In the genomic region with DNA sequence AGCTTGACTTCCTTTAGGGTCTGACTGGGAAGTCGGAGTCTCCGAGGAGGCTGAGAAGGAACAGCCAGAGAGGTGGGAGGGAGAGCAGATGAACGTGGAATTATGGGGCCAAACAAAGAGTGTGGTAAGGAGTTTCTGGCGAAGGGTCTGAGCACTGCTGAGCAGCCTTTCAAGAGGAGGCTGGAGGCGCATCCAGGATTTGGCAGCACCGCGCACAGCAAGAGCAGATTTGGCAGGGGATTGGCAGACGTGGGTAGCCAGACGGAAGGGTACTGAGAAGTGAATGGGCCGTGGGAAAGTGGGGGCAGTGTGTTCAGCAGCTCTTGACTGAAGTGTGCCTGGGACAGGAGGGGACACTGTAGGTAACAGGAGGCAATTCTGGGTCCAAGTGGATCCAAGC, we compare ENCODE assay signal across 10 mouse cellular contexts. TPM values are rescaled to one million over a fixed set of nuclear protein-coding genes. Genes with fewer than 3 reads are reported as not detected.
DNase-seq lines count a peak whose midpoint lies in the region; ATAC-seq lines count a peak whose summit lies in the region.
"Had no signal": no experiment of that assay in that cellular context is flagged by ENCODE, and none has a peak within 500 bp of the region (broad histone marks: within the 10 kb centered on the region; RNA-seq: fewer than 3 reads in every experiment).

No protein-coding gene starts in this region.

- peak; percentile 80 to 83 for DNase-seq in layer of hippocampus, postnatal 36 days
- peak; percentile 54 for DNase-seq in right cerebral cortex, postnatal 14 days
- no peak for DNase-seq in ovary, adult 18-20 months (ENCODE audit: low spot score)

- no peaks in the 10 kb centered on the region for H3K36me3 ChIP-seq in hindbrain, embryonic 13.5 days
- H3K36me3 ChIP-seq in hindbrain, embryonic 12.5 days: no peaks in the 10 kb centered on the region
- H3K36me3 ChIP-seq in kidney, embryonic 16.5 days (ENCODE audit: insufficient read depth, low read length): no peaks in the 10 kb centered on the region

- no peak overlapping the region for H3K9ac ChIP-seq in hindbrain, embryonic 13.5 days
- H3K9ac ChIP-seq in hindbrain, embryonic 12.5 days: no peak overlapping the region
- H3K9ac ChIP-seq in kidney, embryonic 16.5 days (replicated peaks; ENCODE audit: low read length): no peak overlapping the region

- no peak for ATAC-seq in hindbrain, embryonic 13.5 days (ENCODE audit: low FRiP score)
- ATAC-seq in hindbrain, embryonic 12.5 days (ENCODE audit: low FRiP score): no peak
- peak; percentile 47 for ATAC-seq in frontal cortex, adult (ENCODE audit: low TSS enrichment)
- ATAC-seq in megakaryocyte progenitor cell, adult 5-6 weeks (replicated peaks; ENCODE audit: poor library complexity): no peak
- ATAC-seq in kidney, embryonic 16.5 days (ENCODE audit: low FRiP score, low TSS enrichment): no peak

- no peaks in the 10 kb centered on the region for H3K27me3 ChIP-seq in hindbrain, embryonic 13.5 days
- H3K27me3 ChIP-seq in hindbrain, embryonic 12.5 days: 0 out of 2 replicates have a peak, but pooled peaks cover 3% of the 10 kb centered on the region
- H3K27me3 ChIP-seq in kidney, embryonic 16.5 days (ENCODE audit: insufficient read depth, low read length): no peaks in the 10 kb centered on the region

- H3K4me1 ChIP-seq in hindbrain, embryonic 13.5 days (replicated peaks): peaks cover 69% of the 10 kb centered on the region
- peaks cover 39% of the 10 kb centered on the region for H3K4me1 ChIP-seq in hindbrain, embryonic 12.5 days
- peaks cover 5% of the 10 kb centered on the region for H3K4me1 ChIP-seq in kidney, embryonic 16.5 days (ENCODE audit: insufficient read depth, low read length)

- H3K9me3 ChIP-seq in hindbrain, embryonic 13.5 days: no peaks in the 10 kb centered on the region
- no peaks in the 10 kb centered on the region for H3K9me3 ChIP-seq in hindbrain, embryonic 12.5 days (replicated peaks)
- H3K9me3 ChIP-seq in kidney, embryonic 16.5 days (ENCODE audit: low read length): no peaks in the 10 kb centered on the region

- H3K4me3 ChIP-seq in hindbrain, embryonic 13.5 days: no peak overlapping the region
- H3K4me3 ChIP-seq in hindbrain, embryonic 12.5 days: no peak overlapping the region
- H3K4me3 ChIP-seq in kidney, embryonic 16.5 days (ENCODE audit: low read length): no peak overlapping the region

- H3K4me2 ChIP-seq in hindbrain, embryonic 13.5 days: no peak overlapping the region
- no peak overlapping the region for H3K4me2 ChIP-seq in hindbrain, embryonic 12.5 days (replicated peaks)
- no peak overlapping the region for H3K4me2 ChIP-seq in kidney, embryonic 16.5 days (replicated peaks; ENCODE audit: low read depth, low read length)

- 71% methylated on average over 10 of the region's 10 CpGs for WGBS in hindbrain, embryonic 13.5 days
- 79% methylated on average over 10 of the region's 10 CpGs for WGBS in hindbrain, embryonic 12.5 days
- 79% methylated on average over 10 of the region's 10 CpGs for WGBS in kidney, embryonic 16.5 days

- H3K27ac ChIP-seq in hindbrain, embryonic 13.5 days: peak overlapping the region; percentile 18; the same call in 1 of the 2 replicates
- H3K27ac ChIP-seq in hindbrain, embryonic 12.5 days: no peak overlapping the region
- H3K27ac ChIP-seq in kidney, embryonic 16.5 days (ENCODE audit: low read length): no peak overlapping the region

RNA-seq across cellular contexts. Expression of gene Ghrhr, which starts 18.8 kb away (rescaled TPM):
- not detected in 2 replicates for polyA plus RNA-seq in hindbrain, embryonic 13.5 days (2015; fragmentation: Nextera tagmentation; extraction: Ambion mirVana)
- not detected in 2 replicates for polyA plus RNA-seq in hindbrain, embryonic 12.5 days (2016; fragmentation: Nextera tagmentation; extraction: Ambion mirVana)
- not detected for total RNA-seq in layer of hippocampus, postnatal 36 days (2021)
- total RNA-seq in megakaryocyte progenitor cell, adult 5-6 weeks (2015): not detected in 2 replicates
- not detected in 2 replicates for total RNA-seq in megakaryocyte progenitor cell, adult 5-6 weeks (2017)
- 0.17 and 0.18 TPM in 2 replicates for polyA plus RNA-seq in kidney, embryonic 16.5 days (2015; fragmentation: Nextera tagmentation; extraction: Ambion mirVana)
- total RNA-seq: gastrocnemius, adult 8-10 months had no signal
- polyA plus RNA-seq: limb, embryonic 14.5 days had no signal

RNA-seq across cellular contexts. Expression of gene Adcyap1r1, which starts 56.9 kb away (rescaled TPM):
- polyA plus RNA-seq in hindbrain, embryonic 13.5 days (2015; fragmentation: Nextera tagmentation; extraction: Ambion mirVana): 45.4 and 51.0 TPM in 2 replicates
- polyA plus RNA-seq in hindbrain, embryonic 12.5 days (2016; fragmentation: Nextera tagmentation; extraction: Ambion mirVana): 36.6 and 44.5 TPM in 2 replicates
- total RNA-seq in layer of hippocampus, postnatal 36 days (2021): 100 to 1,000 TPM; 138 to 149 TPM
- not detected in 2 replicates for total RNA-seq in megakaryocyte progenitor cell, adult 5-6 weeks (2015)
- total RNA-seq in megakaryocyte progenitor cell, adult 5-6 weeks (2017): 0.08 TPM in 1 of 2 replicates, not detected in the other
- polyA plus RNA-seq in kidney, embryonic 16.5 days (2015; fragmentation: Nextera tagmentation; extraction: Ambion mirVana): 2.5 and 2.7 TPM in 2 replicates

RNA-seq across cellular contexts. Expression of gene Aqp1, which starts 58.6 kb away (rescaled TPM):
- polyA plus RNA-seq in hindbrain, embryonic 13.5 days (2015; fragmentation: Nextera tagmentation; extraction: Ambion mirVana): 14.5 and 20.5 TPM in 2 replicates
- 11.9 and 12.7 TPM in 2 replicates for polyA plus RNA-seq in hindbrain, embryonic 12.5 days (2016; fragmentation: Nextera tagmentation; extraction: Ambion mirVana)
- 1 to 10 TPM in 1 of 2 experiments, under 1 TPM in 1; 0.45 to 2.5 TPM for total RNA-seq in layer of hippocampus, postnatal 36 days (2021)
- 15.4 and 24.8 TPM in 2 replicates for total RNA-seq in megakaryocyte progenitor cell, adult 5-6 weeks (2015)
- total RNA-seq in megakaryocyte progenitor cell, adult 5-6 weeks (2017): 29.3 and 51.0 TPM in 2 replicates
- polyA plus RNA-seq in kidney, embryonic 16.5 days (2015; fragmentation: Nextera tagmentation; extraction: Ambion mirVana): 50.8 and 69.9 TPM in 2 replicates

Comparison
In these comparisons a context has a peak if more than half of its experiments do, and no peak if none do; other contexts are left out.
1. RNA of gene Adcyap1r1, which starts 56.9 kb away (polyA plus RNA-seq): 45.4 to 51.0 TPM in hindbrain, embryonic 13.5 days and 36.6 to 44.5 TPM in hindbrain, embryonic 12.5 days; 2.5 to 2.7 TPM in kidney, embryonic 16.5 days; every median in the first group is over 10 times any median in the second.